Mouse (Mus musculus) frontal cortex, postnatal 36 days (tissue): ENCODE measurements around the gene Kmt2c.
A peak's percentile ranks its signal among the peaks of the same experiment; 100 is the strongest.
"Not testable (repeated sequence)": the region's sequence is repeated elsewhere in the genome, so short reads cannot be mapped to it uniquely, and the experiment has no call there.

Experiments used
- DNase-seq, 2 experiments: peaks; one replicate each; pipeline ENCODE4 v3.0.0; 2022; ENCODE audit warnings: low spot score in 2 of 2

Kmt2c gene

GRCm38 (mm10) chr5:25516301-25516895, 17.8 kb upstream of the Kmt2c start:
- DNase-seq = no peak

GRCm38 (mm10) chr5:25515767-25516166, 17.2 kb upstream of the Kmt2c start, which contains the start of gene Cct8l1:
Gene Cct8l1 (plus strand): TSS chr5:25516067.
- DNase-seq = no peak

DNA sequence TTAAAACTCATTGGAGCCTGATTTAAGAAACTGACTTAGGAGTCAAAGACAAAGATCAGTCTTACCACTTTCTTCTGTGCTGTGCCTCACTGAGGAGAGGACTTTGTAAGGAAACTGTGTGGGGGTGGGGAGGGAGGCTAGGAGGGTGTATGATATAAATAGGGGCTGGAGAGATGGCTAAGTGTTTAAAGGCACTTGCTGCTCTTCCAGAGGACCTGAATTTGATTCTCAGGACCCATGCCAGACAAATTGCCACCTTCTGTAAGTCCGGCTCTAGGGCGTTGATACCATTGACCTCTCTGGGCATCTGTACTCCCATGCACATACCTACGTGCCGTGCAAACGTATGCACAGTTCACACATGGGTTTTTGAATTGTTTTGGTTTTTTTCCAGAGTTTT, 7.5 kb upstream of the Kmt2c start:
- DNase-seq = no peak

DNA sequence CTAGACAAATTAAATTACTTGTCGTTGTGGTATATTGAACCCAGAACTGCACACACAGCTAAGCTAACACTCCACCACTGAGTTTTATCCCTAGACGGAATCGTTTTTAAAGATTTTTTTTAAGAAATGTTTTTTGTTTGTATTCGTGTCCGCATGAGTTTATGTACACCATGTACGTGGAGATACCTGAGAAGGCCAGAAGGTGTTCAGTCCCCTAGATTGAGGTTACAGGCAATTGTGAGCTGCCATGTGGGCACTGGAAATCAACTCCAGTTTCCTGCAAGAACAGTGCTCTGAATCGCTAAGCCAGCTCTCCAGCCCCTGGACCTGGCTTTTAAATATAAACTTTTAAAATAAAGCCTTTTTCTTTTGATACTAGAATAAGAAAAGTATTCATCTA, 2.1 kb upstream of the Kmt2c start:
- DNase-seq = no peak

- peak; percentile 96 to 97 for DNase-seq
Observed at GRCm38 (mm10) chr5:25499423-25500398, 1.1 kb upstream of the Kmt2c start.

GRCm38 (mm10) chr5:25498821-25499422, 339 bp upstream of the Kmt2c start:
- DNase-seq = no peak

DNA sequence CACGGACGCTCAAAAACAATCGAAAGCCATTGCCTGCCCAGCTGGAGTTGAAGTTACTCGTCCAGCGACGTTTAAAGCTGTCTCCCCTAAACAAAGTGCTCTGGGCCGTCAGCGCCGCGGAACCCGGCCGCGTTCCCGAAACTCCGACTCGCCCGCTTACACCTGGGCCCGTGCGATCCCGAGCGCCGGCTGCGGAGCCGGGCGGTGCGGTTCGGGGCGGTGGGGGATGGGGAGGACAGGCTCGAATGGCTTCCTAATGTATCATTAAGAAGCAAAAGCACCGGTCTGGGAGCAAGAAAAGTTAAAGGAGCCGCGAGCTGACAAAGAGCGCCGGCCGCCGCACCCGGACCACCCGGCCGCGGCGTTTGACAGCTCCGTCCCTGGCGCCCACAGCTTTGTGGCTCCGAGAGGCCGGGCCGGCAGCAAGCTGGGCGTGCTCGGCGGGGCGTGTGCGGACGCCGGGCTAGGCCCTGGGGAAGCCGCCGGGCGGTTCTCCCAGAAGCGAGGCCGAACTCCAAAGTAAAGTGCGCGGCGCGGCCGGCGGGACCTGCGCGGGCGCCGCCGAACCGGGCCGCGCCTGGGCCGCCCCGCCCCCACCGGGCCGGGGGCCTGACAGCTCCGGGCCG, 750 bp downstream of the Kmt2c start:
- peak; percentile 44 to 45 for DNase-seq

GRCm38 (mm10) chr5:25497369-25497719, 1.2 kb downstream of the Kmt2c start:
- DNase-seq = no peak

DNA sequence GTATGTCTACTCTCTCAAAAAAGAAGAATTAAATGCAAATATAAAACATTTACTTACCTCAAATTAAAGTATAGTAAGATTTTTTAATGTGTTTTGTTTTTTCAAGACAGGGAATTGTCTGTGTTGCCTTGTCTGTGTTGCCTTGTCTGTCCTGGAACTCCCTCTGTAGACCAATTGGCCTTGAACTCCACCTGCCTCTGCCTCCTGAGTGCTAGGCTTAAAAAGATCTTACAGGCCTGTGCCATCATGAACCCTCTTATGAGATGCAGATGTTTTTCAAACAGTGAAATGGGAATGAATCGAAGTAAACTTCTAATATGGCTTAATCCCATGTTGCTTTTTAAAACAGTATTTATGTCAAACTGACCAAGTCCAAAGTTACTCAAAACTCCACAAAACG, 1.9 kb downstream of the Kmt2c start:
- DNase-seq = no peak

DNA sequence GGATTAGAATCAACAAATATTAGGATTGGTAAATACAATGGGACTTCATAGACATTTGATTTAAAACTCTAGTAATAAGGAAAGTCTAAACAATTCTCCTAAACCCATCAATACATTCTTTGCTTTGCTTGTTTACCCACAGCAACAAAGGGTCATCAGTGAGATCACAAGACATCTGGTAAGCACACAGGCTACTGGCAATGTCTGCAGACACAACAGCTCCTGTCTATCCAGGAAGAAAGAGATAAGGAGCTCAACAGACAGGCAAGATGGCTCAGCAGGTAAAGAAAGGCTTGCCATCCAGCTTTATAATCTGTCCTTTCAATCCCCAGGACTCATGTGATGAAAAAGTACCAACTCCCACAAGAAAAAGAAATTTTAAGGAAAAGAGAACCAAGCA, 19.7 kb downstream of the Kmt2c start:
- DNase-seq = no peak

GRCm38 (mm10) chr5:25475789-25476188, 22.8 kb downstream of the Kmt2c start:
- no peak for DNase-seq

DNA sequence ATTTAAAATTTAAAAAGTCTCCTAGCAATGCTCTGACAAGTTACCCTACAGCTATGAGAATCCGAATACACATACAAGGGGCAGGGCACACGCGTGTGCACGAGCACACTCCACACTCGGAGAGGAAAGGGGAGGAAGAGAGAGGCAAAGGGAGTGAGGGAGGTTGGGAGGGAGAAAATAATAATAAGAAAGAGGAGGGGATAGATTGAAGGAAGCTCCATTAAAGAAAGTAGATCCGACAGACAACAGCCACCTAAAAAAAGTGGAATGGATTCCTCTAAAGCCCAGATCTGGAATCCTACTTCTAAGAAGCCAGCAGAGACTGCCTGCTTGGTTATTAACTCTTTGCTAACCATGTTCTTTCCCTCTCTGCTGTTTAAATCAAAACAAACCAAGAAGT, 26.5 kb downstream of the Kmt2c start:
- no peak for DNase-seq

DNA sequence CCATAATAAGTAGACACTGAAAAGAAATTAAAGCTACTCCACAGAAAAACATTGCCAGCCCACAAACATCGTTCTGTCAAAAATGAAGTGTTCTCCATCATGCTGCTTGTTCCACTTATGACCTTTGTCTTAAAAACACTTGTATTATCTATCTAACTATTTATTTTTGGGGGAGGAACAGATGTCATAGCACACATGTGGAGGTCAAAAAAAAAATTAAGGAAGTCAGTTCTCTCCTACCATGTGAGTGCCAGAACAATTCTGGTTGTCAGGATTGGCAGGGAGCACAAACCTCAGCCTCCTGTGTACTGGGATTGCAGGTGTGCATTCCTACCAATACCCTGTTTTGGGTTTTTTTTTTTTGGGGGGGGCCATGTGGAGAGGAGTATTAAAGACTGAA, 36.6 kb downstream of the Kmt2c start:
- no peak for DNase-seq

- DNase-seq = not testable (repeated sequence)
Observed at GRCm38 (mm10) chr5:25455432-25455831, 43.2 kb downstream of the Kmt2c start.

DNA sequence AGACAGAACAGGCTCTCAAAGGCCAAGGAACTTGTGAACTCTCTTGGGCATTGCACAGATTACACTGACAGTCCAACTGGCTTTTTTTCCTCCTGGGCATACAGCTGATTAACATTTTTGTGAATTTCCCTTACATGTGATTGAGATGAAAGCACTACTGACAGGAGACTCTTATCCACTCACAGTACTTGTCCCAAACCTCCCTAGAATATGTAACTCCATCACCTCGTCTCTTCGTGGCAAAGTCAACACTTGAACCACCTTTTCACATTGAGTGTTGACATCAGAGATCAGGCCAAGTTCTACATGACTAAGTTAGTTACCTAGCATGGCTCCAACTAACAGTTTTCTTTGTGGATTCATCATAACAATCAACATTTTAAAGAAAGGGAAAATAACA, 45.9 kb downstream of the Kmt2c start:
- no peak for DNase-seq

- DNase-seq = no peak
Observed at GRCm38 (mm10) chr5:25437508-25437907, 61.1 kb downstream of the Kmt2c start.

GRCm38 (mm10) chr5:25436081-25436480, 62.5 kb downstream of the Kmt2c start:
- DNase-seq = peak in 1 of 2 experiments; percentile 48

DNA sequence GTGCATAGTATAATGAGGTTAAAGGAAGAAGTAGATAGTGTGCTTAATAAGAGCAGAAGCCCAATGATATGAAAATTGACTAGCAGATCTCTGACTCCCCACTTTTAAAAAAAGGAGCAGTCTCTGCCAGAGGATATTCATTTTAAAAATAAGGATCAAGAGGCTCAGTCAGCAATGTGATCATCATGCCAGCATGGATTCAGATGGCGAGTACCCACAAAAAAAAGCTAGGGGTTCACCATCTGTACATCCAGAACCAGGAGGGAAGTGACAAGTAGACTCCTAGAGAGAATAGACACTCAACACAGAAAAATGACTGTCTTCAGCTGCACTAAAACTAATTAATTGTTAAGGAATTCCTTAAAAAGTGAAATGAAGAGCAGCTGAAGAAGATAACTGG, 76.0 kb downstream of the Kmt2c start:
- DNase-seq = no peak

- peak; percentile 59 to 81 for DNase-seq
Observed at GRCm38 (mm10) chr5:25420601-25421000, 78.0 kb downstream of the Kmt2c start.

DNA sequence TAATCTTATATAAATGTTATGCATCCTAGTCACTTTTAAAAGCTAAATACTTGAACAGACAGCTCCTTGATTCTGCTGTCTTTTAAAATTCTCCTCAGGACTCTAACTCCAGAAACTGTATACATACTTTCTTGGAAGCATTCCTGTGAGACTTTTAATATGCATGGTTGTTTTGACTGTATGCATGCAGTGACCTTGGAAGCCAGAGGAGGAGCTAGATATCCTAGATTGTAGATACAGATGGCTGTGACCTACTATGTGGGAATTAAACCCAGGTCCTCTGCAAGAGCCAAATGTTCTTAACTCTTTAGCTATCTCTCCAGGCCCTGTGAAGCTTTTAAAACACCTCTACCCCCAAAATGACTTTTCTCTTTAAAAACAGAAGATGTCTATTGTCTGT, 83.2 kb downstream of the Kmt2c start:
- no peak for DNase-seq

DNA sequence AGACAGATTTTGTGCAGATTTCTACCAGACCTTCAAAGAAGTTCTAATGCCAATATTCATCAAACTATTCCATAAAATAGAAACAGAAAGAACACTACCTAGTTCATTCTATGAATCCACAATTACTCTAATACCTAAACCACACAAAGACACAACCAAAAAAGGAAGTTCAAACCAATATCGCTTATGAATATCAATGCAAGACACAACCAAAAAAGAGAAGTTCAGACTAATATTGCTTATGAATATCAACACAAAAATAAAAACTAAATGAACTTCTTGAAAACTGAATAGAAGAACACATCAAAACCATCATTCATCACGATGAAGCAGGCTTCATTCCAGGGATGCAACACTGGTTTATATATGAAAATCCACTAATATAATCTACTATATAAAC, 101.9 kb downstream of the Kmt2c start:
- no peak for DNase-seq

DNA sequence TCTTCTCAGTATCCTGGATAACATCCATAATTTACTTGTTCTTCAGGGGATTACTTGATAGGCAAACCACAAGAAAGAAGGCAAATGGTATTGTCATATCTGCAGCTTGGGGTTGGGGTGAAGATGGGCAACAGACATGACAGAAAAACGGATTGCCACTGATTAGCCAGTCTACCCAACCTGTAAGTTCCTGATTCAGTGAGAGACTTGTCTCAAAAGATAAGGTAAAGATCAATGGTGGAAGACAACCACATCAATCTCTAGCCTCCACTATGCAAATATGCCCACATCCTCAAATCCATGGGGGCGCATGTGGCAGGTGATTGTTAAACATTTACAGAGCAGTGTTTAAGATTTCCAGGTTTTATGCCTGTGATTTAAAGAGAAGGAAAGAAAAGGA, 105.9 kb downstream of the Kmt2c start:
- no peak for DNase-seq
